Mouse (Mus musculus) forebrain, embryonic 11.5 days (tissue): ENCODE results near the gene Slc16a2. TPM values are rescaled to one million over a fixed set of nuclear protein-coding genes. Genes with fewer than 3 reads are reported as not detected.

Experiments
- ATAC-seq: fragments of 200-750 bp; cut with Nextera tagmentation; replicated peaks from 2 replicates; pipeline ENCODE4 v1.8.0; 2017; ENCODE audit warnings: moderate TSS enrichment; ENCODE audit not compliant: low FRiP score
- DNase-seq: peaks from one replicate; pipeline ENCODE4 v3.0.0-alpha.2; 2017; ENCODE audit warnings: low spot score
- H3K27ac ChIP-seq: fragments of 300-500 bp; sonication (generic); 2 replicates; pipeline ENCODE4 v1.5.1; 2014; ENCODE audit warnings: low read depth, low read length
- H3K27me3 ChIP-seq: fragments of 300-500 bp; sonication (generic); 2 replicates; pipeline ENCODE4 v1.6.1; 2014; ENCODE audit warnings: mild to moderate bottlenecking, low read length, mixed read lengths; ENCODE audit not compliant: control insufficient read depth, insufficient read depth
- H3K36me3 ChIP-seq: fragments of 300-500 bp; sonication (generic); 2 replicates; pipeline ENCODE4 v1.6.1; 2014; ENCODE audit warnings: mild to moderate bottlenecking, low read length, moderate library complexity, mixed read lengths; ENCODE audit not compliant: control insufficient read depth, insufficient read depth
- H3K4me1 ChIP-seq: fragments of 300-500 bp; sonication (generic); replicated peaks from 2 replicates; pipeline ENCODE4 v1.6.1; 2014; ENCODE audit warnings: low read length, mixed read lengths; ENCODE audit not compliant: control insufficient read depth, insufficient read depth
- H3K4me2 ChIP-seq: fragments of 300-500 bp; sonication (generic); 2 replicates; pipeline ENCODE4 v1.6.1; 2014; ENCODE audit warnings: low read depth, mild to moderate bottlenecking, low read length, moderate library complexity, mixed read lengths; ENCODE audit not compliant: severe bottlenecking
- H3K4me3 ChIP-seq: fragments of 300-500 bp; sonication (generic); 2 replicates; pipeline ENCODE4 v1.5.1; 2014; ENCODE audit warnings: low read depth, low read length
- H3K9ac ChIP-seq: fragments of 300-500 bp; sonication (generic); 2 replicates; pipeline ENCODE4 v1.6.1; 2014; ENCODE audit warnings: low read length
- H3K9me3 ChIP-seq: fragments of 300-500 bp; sonication (generic); 2 replicates; pipeline ENCODE4 v1.6.1; 2016; ENCODE audit warnings: low read length, mixed read lengths; ENCODE audit not compliant: control insufficient read depth
- WGBS: fragments of 180-500 bp; shearing (Covaris S2); extraction: QIAGEN DNeasy Blood & Tissue Kit; methylation state at CpG from one replicate; pipeline ENCODE4 v1.1.7; 2014; 5-methylcytosine and 5-hydroxymethylcytosine counted together
- polyA plus RNA-seq: library from polyadenylated mRNA; unstranded; fragments of >200 nt; fragmentation: Nextera tagmentation; extraction: Ambion mirVana; gene quantifications from 2 replicates; pipeline ENCODE4 v1.2.1, GENCODE M21; 2014

The Slc16a2 gene
- polyA plus RNA-seq, 1 experiment from 2014 or later: 19.1 TPM

GRCm38 (mm10) chrX:103746197-103746596, 75.6 kb downstream of the Slc16a2 start:
- no peak overlapping the region for H3K27ac ChIP-seq
- no peaks in the 10 kb centered on the region for H3K9me3 ChIP-seq
- no peak for DNase-seq
- peaks cover 35% of the 10 kb centered on the region for H3K27me3 ChIP-seq
- H3K36me3 ChIP-seq: no peaks in the 10 kb centered on the region
- WGBS: 88% methylated on average over 1 of the region's 1 CpGs
- H3K4me1 ChIP-seq: peaks cover 3% of the 10 kb centered on the region; the same call in 1 of the 2 replicates
- H3K4me3 ChIP-seq: no peak overlapping the region
- no peak overlapping the region for H3K4me2 ChIP-seq
- H3K9ac ChIP-seq: no peak overlapping the region
- no peak for ATAC-seq

DNA sequence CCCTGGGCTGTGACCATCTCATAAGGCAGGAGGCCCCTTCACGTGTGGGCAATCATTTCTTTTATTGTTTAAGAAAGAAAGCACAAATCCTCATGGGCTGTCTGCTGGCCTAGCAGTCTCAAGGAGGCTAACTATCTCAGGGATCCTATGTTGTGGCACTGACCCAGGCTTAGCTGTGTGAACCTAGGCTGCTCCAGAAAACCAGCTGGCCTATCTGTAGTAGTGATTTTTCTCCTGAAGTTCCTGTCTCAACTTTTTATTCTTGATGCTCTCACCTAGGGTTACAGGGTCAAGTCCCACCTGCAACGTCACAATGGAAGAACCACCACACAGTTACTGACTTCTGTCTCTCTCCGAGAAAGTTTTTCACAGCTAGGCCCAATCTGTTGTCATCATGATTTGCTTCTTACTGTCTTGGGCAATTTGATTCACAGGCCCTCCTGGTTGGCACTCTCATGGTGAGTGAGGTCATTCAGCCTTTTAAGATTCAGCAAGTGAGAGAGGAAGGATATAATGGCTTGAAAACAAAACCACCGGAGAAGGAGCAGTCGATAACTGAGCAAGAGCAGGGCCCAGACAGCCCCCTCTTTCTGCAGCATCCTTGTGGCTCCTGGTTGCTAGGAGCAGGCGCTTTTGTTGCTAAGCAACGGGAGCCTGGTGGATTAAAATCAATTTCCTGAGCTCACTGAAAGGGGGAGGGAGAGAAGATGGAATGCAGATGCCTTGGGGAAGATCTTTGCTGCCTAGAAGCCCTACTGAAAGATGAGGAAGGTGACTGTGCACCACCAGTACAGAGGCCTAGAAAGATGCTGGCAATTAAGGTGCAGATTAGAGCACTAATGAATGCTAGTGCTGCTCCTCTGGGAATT, 77.4 kb downstream of the Slc16a2 start:
- Histone ChIP-seq H3K27me3 (peaks cover 49% of the 10 kb centered on the region), H3K9me3 (no peaks in the 10 kb centered on the region), H3K27ac (no peak overlapping the region), H3K4me1 (peaks cover 3% of the 10 kb centered on the region; the same call in 1 of the 2 replicates), H3K4me3 (no peak overlapping the region), H3K9ac (no peak overlapping the region), H3K36me3 (no peaks in the 10 kb centered on the region), H3K4me2 (no peak overlapping the region)
- DNase-seq: peak; percentile 81
- WGBS: 32% methylated on average over 7 of the region's 7 CpGs
- ATAC-seq: peak; percentile 96

GRCm38 (mm10) chrX:103742057-103742315, 79.8 kb downstream of the Slc16a2 start:
- Histone ChIP-seq H3K4me1 (peaks cover 3% of the 10 kb centered on the region; the same call in 1 of the 2 replicates), H3K9ac (no peak overlapping the region), H3K36me3 (no peaks in the 10 kb centered on the region), H3K9me3 (no peaks in the 10 kb centered on the region), H3K4me2 (no peak overlapping the region), H3K27me3 (peaks cover 55% of the 10 kb centered on the region), H3K4me3 (no peak overlapping the region), H3K27ac (no peak overlapping the region)
- WGBS: 85% methylated on average over 2 of the region's 2 CpGs
- DNase-seq (no peak), ATAC-seq (no peak)

GRCm38 (mm10) chrX:103741215-103742056, 80.3 kb downstream of the Slc16a2 start:
- Histone ChIP-seq H3K4me1 (peaks cover 3% of the 10 kb centered on the region; the same call in 1 of the 2 replicates), H3K27me3 (peaks cover 54% of the 10 kb centered on the region), H3K27ac (no peak overlapping the region), H3K36me3 (no peaks in the 10 kb centered on the region), H3K4me2 (no peak overlapping the region), H3K4me3 (no peak overlapping the region), H3K9me3 (no peaks in the 10 kb centered on the region), H3K9ac (no peak overlapping the region)
- no peak for DNase-seq
- WGBS: 65% methylated on average over 7 of the region's 13 CpGs
- ATAC-seq: no peak

- DNase-seq: no peak
- no peaks in the 10 kb centered on the region for H3K4me1 ChIP-seq
- H3K27ac ChIP-seq: no peak overlapping the region
- H3K4me3 ChIP-seq: no peak overlapping the region
- H3K9ac ChIP-seq: no peak overlapping the region
- no peak overlapping the region for H3K4me2 ChIP-seq
- WGBS: 78% methylated on average over 7 of the region's 7 CpGs
- H3K27me3 ChIP-seq: peaks cover 62% of the 10 kb centered on the region
- no peaks in the 10 kb centered on the region for H3K36me3 ChIP-seq
- no peak for ATAC-seq
- H3K9me3 ChIP-seq: no peaks in the 10 kb centered on the region
These were observed 87.7 kb downstream of the Slc16a2 start for GRCm38 (mm10) chrX:103734041-103734625.

DNA sequence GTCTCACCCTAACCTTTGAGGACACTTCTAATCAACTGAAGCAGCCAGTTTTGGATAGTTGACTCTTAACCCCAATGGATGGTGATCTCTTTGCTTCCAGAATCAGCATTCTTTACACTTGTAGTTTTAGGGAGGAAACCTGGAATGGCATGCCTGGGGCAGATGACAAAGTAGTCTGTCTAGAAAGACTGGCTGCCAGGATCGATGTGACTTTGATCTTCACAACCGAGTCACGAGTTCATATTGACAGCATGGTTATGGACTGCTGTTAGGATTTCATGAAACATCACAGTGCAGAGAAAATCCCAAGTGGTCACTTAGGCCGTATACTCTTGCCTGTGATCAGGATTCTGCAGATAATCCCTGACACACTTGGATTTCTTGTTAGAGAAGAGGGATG, 88.7 kb downstream of the Slc16a2 start:
- no peak overlapping the region for H3K27ac ChIP-seq
- H3K9me3 ChIP-seq: no peaks in the 10 kb centered on the region
- peaks cover 57% of the 10 kb centered on the region for H3K27me3 ChIP-seq
- no peak for DNase-seq
- H3K4me3 ChIP-seq: no peak overlapping the region
- no peak overlapping the region for H3K9ac ChIP-seq
- H3K36me3 ChIP-seq: no peaks in the 10 kb centered on the region
- 84% methylated on average over 4 of the region's 4 CpGs for WGBS
- H3K4me2 ChIP-seq: no peak overlapping the region
- ATAC-seq: no peak
- H3K4me1 ChIP-seq: no peaks in the 10 kb centered on the region

- no peaks in the 10 kb centered on the region for H3K36me3 ChIP-seq
- H3K4me1 ChIP-seq: no peaks in the 10 kb centered on the region
- no peak overlapping the region for H3K4me3 ChIP-seq
- no peak overlapping the region for H3K4me2 ChIP-seq
- H3K27me3 ChIP-seq: peaks cover 50% of the 10 kb centered on the region
- 79% methylated on average over 4 of the region's 4 CpGs for WGBS
- H3K9me3 ChIP-seq: no peaks in the 10 kb centered on the region
- H3K9ac ChIP-seq: no peak overlapping the region
- ATAC-seq (no peak), DNase-seq (no peak)
- no peak overlapping the region for H3K27ac ChIP-seq
These were observed 89.6 kb downstream of the Slc16a2 start for GRCm38 (mm10) chrX:103732033-103732703.

- no peak overlapping the region for H3K4me2 ChIP-seq
- 90% methylated on average over 2 of the region's 2 CpGs for WGBS
- no peak overlapping the region for H3K27ac ChIP-seq
- H3K4me1 ChIP-seq: no peaks in the 10 kb centered on the region
- H3K4me3 ChIP-seq: no peak overlapping the region
- no peak overlapping the region for H3K9ac ChIP-seq
- no peaks in the 10 kb centered on the region for H3K36me3 ChIP-seq
- ATAC-seq: no peak
- H3K9me3 ChIP-seq: no peaks in the 10 kb centered on the region
- H3K27me3 ChIP-seq: peaks cover 36% of the 10 kb centered on the region
- DNase-seq: no peak
These were observed 99.3 kb downstream of the Slc16a2 start for GRCm38 (mm10) chrX:103722437-103722836.
